In the genomic region with DNA sequence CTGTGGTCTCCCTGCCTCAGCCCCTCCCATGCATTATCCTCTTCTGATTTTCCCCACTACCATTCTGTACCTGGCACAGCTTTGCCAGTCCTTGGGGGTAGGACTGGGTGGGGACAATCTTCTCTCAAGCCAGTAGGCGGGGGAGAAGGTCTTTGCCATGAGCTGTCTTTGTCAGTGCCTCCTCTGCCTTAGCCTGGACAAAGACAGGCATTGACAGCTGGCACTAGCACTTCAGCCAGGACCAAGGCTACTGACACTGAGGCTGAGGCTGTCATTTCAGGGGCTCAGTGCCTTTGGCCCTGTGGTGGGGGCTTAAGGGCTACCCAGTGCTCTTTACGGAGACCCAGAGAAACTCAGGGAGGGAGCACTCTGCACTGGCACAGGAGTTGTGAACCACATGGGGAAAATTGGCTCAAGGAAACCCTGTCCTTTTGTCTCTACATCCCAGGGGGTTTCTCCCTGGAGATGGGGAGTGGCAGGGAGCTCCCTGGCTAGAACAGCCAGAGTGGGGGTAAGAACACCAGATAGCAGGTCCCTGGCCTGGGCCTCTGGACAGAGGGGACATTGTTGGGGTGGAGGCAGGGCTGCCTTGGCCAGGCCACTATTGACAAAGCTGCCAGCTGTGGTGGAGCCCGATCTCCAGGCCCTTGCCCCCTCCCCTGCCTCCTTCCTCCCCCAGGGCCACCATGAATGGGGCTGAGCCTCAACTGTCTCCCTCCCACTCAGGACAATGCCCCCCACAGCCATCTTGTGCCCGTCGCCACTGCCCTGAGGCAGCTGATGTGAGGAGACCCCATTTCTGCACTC, we compare ENCODE assay signal across 23 mouse cellular contexts. TPM values are rescaled to one million over a fixed set of nuclear protein-coding genes. Genes with fewer than 3 reads are reported as not detected.
A peak's percentile ranks its signal among the peaks of the same experiment; 100 is the strongest.
DNase-seq lines count a peak whose midpoint lies in the region; ATAC-seq and TF ChIP-seq lines count a peak whose summit lies in the region.
"Had no signal": no experiment of that assay in that cellular context is flagged by ENCODE, and none has a peak within 500 bp of the region (broad histone marks: within the 10 kb centered on the region; RNA-seq: fewer than 3 reads in every experiment).

A gene (plus strand): TSS at position 757 of the 807 bp plus-strand sequence.

- ATAC-seq in hindbrain, postnatal 0 days: peak; percentile 53
- ATAC-seq in hindbrain, embryonic 13.5 days (ENCODE audit: low FRiP score): no peak
- ATAC-seq: forebrain, embryonic 14.5 days; intestine, embryonic 16.5 days; liver, postnatal 0 days; Patski had no signal

- no peak for TF ChIP-seq POLR2A in myocyte (IDR thresholded peaks at IDR 0.05; ENCODE audit: insufficient read length, low read depth)

- no peaks in the 10 kb centered on the region for H3K79me2 ChIP-seq in myocyte (ENCODE audit: control insufficient read depth, insufficient read depth)

- TF ChIP-seq CTCF in hindbrain, postnatal 0 days (IDR thresholded peaks at IDR 0.05; ENCODE audit: low read depth): no peak

- DNase-seq in cerebellum, adult 11-12 months: peak; percentile 26
- DNase-seq in cerebellum, adult 11 months: no peak
- no peak for DNase-seq in hindbrain, postnatal 0 days (ENCODE audit: low spot score)
- DNase-seq in right cerebral cortex, adult 18-20 months: peak; percentile 20
- no peak for DNase-seq in right cerebral cortex, postnatal 10 days (ENCODE audit: low spot score in 2 of 2)
- no peak for DNase-seq in testis, postnatal 10 days (ENCODE audit: low spot score)
- DNase-seq: adrenal gland, adult 8-10 months; gastrocnemius, adult 2 months; heart, postnatal 10 days; kidney, postnatal 4 days; liver, postnatal 0 days had no signal

- H3K36me3 ChIP-seq in hindbrain, postnatal 0 days (ENCODE audit: insufficient read depth, low read length): no peaks in the 10 kb centered on the region
- no peaks in the 10 kb centered on the region for H3K36me3 ChIP-seq in hindbrain, embryonic 13.5 days
- no peaks in the 10 kb centered on the region for H3K36me3 ChIP-seq in myocyte (ENCODE audit: control insufficient read depth, insufficient read depth)
- H3K36me3 ChIP-seq: embryonic facial prominence, embryonic 12.5 days; limb, embryonic 10.5 days had no signal

- no peak within 1 kb of the TSS for H3ac ChIP-seq in myocyte (ENCODE audit: control insufficient read depth, insufficient read length)

- no peaks in the 10 kb centered on the region for H3K4me1 ChIP-seq in hindbrain, postnatal 0 days (ENCODE audit: insufficient read depth, low read length)
- H3K4me1 ChIP-seq in hindbrain, embryonic 13.5 days (replicated peaks): no peaks in the 10 kb centered on the region
- H3K4me1 ChIP-seq: embryonic facial prominence, embryonic 12.5 days; limb, embryonic 10.5 days had no signal

- H3K27ac ChIP-seq in hindbrain, postnatal 0 days: peak within 1 kb of the TSS; percentile 20; the same call in 1 of the 2 replicates
- no peak within 1 kb of the TSS for H3K27ac ChIP-seq in hindbrain, embryonic 13.5 days
- H3K27ac ChIP-seq: embryonic facial prominence, embryonic 12.5 days; gastrocnemius, adult 2 months; hindbrain, embryonic 14.5 days; limb, embryonic 10.5 days had no signal

- H3K4me2 ChIP-seq in hindbrain, postnatal 0 days (ENCODE audit: low read depth, low read length): no peak within 1 kb of the TSS
- H3K4me2 ChIP-seq in hindbrain, embryonic 13.5 days: no peak within 1 kb of the TSS
- no peak within 1 kb of the TSS for H3K4me2 ChIP-seq in myocyte (ENCODE audit: low read depth)
- H3K4me2 ChIP-seq: embryonic facial prominence, embryonic 12.5 days; heart, embryonic 11.5 days; hindbrain, embryonic 14.5 days had no signal

- H3K27me3 ChIP-seq in hindbrain, postnatal 0 days (ENCODE audit: insufficient read depth, low read length): no peaks in the 10 kb centered on the region
- no peaks in the 10 kb centered on the region for H3K27me3 ChIP-seq in hindbrain, embryonic 13.5 days
- H3K27me3 ChIP-seq in myocyte (ENCODE audit: control insufficient read depth, insufficient read depth, insufficient read length): no peaks in the 10 kb centered on the region
- H3K27me3 ChIP-seq: embryonic facial prominence, embryonic 12.5 days had no signal

- 62% methylated on average over 5 of the region's 5 CpGs for WGBS in hindbrain, postnatal 0 days
- WGBS in hindbrain, embryonic 13.5 days: 73% methylated on average over 5 of the region's 5 CpGs

- H3K9me3 ChIP-seq in hindbrain, postnatal 0 days (ENCODE audit: low read length): no peaks in the 10 kb centered on the region
- H3K9me3 ChIP-seq in hindbrain, embryonic 13.5 days: no peaks in the 10 kb centered on the region
- H3K9me3 ChIP-seq: embryonic facial prominence, embryonic 12.5 days; limb, embryonic 10.5 days had no signal

- no peak within 1 kb of the TSS for H3K4me3 ChIP-seq in hindbrain, postnatal 0 days (ENCODE audit: low read length)
- no peak within 1 kb of the TSS for H3K4me3 ChIP-seq in hindbrain, embryonic 13.5 days
- H3K4me3 ChIP-seq in myocyte: no peak within 1 kb of the TSS
- H3K4me3 ChIP-seq: embryonic facial prominence, embryonic 12.5 days; erythroblast, embryonic 14.5 days; gastrocnemius, adult 2 months; limb, embryonic 10.5 days had no signal

- H3K9ac ChIP-seq in hindbrain, postnatal 0 days (replicated peaks; ENCODE audit: low read length): no peak within 1 kb of the TSS
- no peak within 1 kb of the TSS for H3K9ac ChIP-seq in hindbrain, embryonic 13.5 days
- H3K9ac ChIP-seq: embryonic facial prominence, embryonic 12.5 days; hindbrain, embryonic 14.5 days; liver, postnatal 0 days had no signal

TF ChIP-seq in myocyte, 11 proteins besides CTCF, POLR2A, EP300 and RAD21:
- TF ChIP-seq MYOD1 (IDR thresholded peaks at IDR 0.05; ENCODE audit: control insufficient read depth in 1 of 3, insufficient read length in 2 of 3, low read depth in 2 of 3) (peak; percentile 48 to 94 (median 83)), TCF3 (IDR thresholded peaks at IDR 0.05; ENCODE audit: insufficient read length, low read depth) (no peak), MAX (IDR thresholded peaks at IDR 0.05; ENCODE audit: low read depth) (no peak), TCF12 (IDR thresholded peaks at IDR 0.05; ENCODE audit: insufficient read depth, poor library complexity, severe bottlenecking) (no peak), POLR2AphosphoS2 (IDR thresholded peaks at IDR 0.05; ENCODE audit: insufficient read length, low read depth) (no peak), USF1 (IDR thresholded peaks at IDR 0.05; ENCODE audit: low read depth) (no peak), E2F4 (IDR thresholded peaks at IDR 0.05; ENCODE audit: insufficient read depth) (no peak), SRF (IDR thresholded peaks at IDR 0.05; ENCODE audit: control insufficient read depth, insufficient read length, low read depth) (no peak), MYOG (IDR thresholded peaks at IDR 0.05; ENCODE audit: control insufficient read depth in 1 of 3, insufficient read depth in 1 of 3, insufficient read length in 2 of 3, low read depth in 2 of 3) (peak in 1 of 3 experiments; percentile 47), REST (IDR thresholded peaks at IDR 0.05; ENCODE audit: insufficient read depth, insufficient read length) (no peak), CEBPB (IDR thresholded peaks at IDR 0.05; ENCODE audit: insufficient read depth, poor library complexity, severe bottlenecking) (no peak)

RNA-seq across cellular contexts. Expression of the gene that starts here (rescaled TPM):
- total RNA-seq in hindbrain, postnatal 0 days (2014; rRNA removed): 7.4 and 13.6 TPM in 2 replicates
- polyA plus RNA-seq in hindbrain, postnatal 0 days (2015; fragmentation: Nextera tagmentation; extraction: Ambion mirVana): 1.8 and 2.0 TPM in 2 replicates
- 0.26 and 0.29 TPM in 2 replicates for polyA plus RNA-seq in hindbrain, embryonic 13.5 days (2015; fragmentation: Nextera tagmentation; extraction: Ambion mirVana)
- 0.66 TPM for polyA plus RNA-seq in myocyte (2012; fragmentation: generic; extraction: Trizol)
- total RNA-seq: megakaryocyte-erythroid progenitor cell, adult 5-6 weeks had no signal
- polyA plus RNA-seq: erythroblast, embryonic 14.5 days; limb, embryonic 10.5 days; neural tube, embryonic 11.5 days had no signal

Comparison
In these comparisons a context has a peak if more than half of its experiments do, and no peak if none do; other contexts are left out.
1. DNase-seq: peak in cerebellum, adult 11-12 months (single experiment) and right cerebral cortex, adult 18-20 months (single experiment); none in cerebellum, adult 11 months (single experiment), hindbrain, postnatal 0 days (single experiment), right cerebral cortex, postnatal 10 days (0 of 2) and testis, postnatal 10 days (single experiment).